Mouse (Mus musculus) CD4-positive helper T cell, adult 2 months (primary cell): Measurements from ENCODE around the gene Pcdh19.

Source experiments
- DNase-seq: peaks from one replicate; pipeline ENCODE4 v3.0.0-alpha.2; 2012; ENCODE audit warnings: low read depth, missing footprints, low spot score

Gene Pcdh19

DNA sequence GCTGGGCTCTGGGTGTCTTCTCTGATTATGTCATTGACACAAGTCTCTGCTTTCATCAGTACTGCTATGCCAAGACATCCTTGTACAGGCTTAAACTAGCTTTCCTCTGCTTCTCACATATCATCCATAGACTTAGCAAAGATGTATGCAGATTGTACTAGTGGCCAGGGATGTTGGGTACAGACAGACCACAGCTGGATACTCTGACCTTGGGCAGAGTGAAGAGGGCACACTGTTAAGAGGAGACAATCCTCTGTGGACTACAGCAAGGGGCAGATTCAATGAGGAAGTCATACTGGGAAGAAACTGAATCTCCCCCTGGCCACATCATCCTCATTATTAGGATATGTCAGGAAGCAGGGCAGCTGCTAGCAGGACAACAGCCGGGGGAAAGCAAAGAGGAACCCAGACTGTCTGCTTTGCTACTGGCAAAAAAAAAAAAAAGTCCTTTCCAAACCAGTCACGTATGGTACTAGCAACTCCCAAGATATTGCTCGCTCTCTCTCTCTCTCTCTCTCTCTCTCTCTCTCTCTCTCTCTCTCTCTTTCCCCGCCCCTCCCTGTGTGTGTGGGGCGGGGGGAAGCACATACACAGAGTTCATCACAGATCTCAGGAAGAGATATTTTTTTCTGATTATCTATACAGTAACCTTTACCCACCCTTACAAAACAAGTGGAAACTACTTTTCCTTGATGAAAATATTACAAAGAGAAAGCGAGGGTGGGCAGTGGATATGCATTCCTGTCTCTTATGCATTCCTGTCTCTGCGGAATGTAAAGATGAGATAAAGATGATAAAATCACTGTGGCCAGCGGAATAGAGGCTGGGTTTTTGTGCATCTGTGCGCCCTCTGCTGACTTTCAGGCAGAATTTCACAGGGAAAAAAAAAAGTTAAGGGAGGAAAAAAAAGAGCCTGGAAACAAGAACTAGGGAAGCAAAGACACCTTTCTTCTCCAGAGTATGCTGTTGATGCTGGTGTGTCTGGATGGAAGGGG is 31.2 kb downstream of the Pcdh19 start:
- no peak for DNase-seq

DNA sequence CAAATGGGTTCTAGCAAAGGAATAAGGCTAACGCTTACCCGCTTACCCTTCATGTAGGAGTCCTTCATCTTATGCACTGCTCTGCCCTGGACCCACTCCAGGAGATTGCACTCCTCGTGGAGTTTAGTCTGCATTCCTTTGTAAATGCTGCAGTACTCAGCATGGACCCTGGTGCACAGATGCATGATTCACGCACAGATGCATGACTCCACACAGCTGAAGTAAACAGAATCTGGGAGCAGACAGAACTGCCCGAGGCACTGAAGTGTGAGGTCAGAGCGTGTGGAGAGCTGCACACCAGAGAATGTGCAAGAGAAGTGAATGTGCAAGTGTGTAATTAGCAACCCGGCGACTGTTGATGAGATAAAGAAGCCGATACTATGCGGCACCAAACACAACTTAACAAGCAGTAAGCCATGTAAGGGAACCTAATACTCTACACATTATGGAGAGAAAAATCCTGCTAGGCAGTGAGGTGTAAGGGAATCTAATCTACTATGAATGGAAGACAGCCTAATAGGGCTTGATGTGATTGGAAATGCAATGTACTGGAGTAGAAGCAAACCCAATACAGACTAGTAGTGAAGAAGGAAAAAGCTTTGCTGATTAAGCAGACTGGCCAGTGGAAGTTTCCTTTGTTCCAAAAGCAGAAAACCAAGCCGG is 32.8 kb downstream of the Pcdh19 start:
- no peak for DNase-seq

DNA sequence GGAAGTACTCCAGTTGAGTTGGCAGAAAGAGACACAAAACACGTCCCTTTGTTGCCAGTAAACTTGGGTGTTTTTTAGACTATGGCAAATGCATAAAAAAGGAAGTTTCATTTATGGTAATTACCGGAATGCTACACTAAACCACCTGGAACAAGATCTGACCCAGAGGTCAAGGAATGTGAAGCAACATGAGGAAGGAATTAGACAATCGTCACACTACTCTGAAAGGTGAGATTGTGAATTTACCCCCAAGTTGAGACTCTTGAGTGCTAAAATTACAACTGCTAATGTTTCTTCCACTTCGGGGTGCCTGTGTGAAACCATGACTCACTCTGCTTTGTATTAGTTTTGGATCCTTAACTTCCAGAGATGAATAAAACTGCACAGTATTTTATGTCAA is 33.6 kb downstream of the Pcdh19 start:
- no peak for DNase-seq

DNA sequence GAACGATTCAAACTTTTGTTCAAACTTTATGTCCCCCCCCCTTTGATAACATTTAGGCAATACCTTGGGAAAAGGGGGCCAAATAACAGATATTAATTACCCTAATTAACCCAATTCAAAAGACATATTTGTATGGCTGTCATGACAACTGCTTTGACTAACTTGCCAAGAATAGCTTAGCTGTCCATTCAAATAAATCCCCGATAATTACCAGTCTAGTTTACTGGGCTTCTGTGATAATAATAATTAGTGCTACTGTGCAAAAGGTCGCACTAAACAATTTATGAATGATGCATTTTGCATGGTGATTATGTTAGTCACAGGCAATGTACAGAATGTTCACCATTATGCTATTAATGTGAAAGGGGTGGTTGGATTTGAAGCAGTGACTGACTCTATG is 35.7 kb downstream of the Pcdh19 start:
- DNase-seq: no peak

DNA sequence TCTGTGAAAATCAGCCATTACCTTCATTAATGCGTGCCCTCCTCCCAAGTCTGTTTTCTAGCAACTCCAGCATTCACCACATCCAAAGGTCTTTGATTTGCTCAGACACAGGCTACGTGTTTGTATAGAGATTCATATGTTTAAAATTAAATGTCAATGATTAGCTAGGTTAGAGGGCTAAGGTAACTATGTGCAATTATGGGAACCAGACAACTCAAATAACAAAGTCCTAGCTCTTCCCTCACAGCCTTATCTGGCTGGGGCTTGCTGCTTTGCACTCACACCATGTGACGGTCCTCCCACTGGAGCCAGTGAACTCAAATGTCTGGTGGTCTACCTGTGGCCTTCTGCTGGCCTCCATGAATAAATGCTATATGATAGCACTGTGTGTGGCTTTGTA is 38.4 kb downstream of the Pcdh19 start:
- DNase-seq: no peak

DNA sequence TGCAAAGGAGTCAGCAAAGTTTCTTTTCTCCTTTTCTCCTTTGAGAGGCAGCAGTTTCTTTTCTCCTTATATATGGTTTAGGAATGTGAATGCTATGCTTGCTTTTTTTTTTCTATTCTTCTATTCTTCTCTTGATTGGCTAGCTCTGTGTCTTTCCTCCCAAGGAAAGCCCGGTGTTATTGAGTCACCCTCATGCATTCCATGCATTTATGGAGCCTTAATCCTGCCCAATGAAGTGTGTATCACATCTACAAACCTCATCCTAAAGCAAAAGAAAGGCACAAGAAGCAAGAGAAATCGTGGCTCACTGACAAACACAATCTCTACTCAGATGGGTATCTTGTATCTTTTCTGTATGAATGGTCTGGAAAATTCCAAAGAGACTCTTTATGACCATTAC is 41.0 kb downstream of the Pcdh19 start:
- DNase-seq: no peak

DNA sequence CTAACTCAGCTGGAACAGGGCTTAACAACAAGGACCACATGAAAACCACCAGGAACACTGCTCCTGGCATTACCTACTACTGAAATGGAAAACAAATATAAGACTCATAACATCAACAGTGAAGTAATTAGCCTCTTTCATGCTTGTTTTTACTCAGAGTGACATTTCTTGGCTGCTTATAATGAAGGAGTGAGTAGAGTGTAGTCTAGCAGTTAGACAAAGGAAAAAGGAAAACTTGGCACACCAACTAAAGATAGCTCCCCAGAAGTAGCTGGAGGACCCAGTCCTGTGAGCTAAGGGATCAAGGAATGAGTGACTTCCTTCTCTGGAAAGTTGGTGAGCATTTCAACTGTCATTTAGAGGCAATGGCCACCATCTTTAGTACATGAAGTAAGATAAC is 49.3 kb downstream of the Pcdh19 start:
- no peak for DNase-seq

DNA sequence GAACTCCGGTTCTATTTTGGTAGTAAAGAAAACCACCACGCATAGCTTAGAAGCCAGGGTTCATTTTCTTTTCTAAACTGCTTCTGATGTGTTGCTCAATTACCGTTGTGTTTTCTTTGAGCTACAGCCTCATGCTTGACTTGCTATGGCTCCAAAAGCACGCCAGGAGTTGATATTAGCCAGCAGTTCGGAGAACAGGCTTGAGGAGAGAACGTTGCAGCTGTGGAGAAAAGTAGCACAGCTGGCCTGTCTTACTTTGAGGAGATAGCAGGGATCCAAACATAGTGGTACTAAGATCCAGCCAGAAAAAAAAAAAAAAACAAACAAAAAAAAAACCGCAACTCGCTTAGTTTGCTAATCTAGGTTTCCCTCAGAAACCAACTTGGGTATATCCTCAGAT is 59.2 kb downstream of the Pcdh19 start:
- DNase-seq: no peak

DNA sequence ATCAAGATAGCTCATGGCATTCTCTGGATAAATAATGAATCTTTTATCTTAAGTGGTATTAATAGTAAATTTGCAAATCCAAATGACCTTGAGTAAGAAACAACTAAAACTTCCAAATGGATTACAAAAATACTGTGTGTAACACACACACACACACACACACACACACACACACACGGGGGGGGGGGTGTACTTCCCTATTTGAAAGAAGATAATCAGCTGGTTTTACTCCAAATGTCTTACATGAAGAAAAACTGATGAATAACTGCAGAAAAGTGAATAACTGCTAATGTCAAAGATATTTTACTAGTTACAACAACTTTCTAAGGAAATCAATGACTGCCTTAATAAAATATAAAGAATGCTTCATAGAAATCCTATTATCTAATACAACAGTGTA is 70.6 kb downstream of the Pcdh19 start:
- no peak for DNase-seq

DNA sequence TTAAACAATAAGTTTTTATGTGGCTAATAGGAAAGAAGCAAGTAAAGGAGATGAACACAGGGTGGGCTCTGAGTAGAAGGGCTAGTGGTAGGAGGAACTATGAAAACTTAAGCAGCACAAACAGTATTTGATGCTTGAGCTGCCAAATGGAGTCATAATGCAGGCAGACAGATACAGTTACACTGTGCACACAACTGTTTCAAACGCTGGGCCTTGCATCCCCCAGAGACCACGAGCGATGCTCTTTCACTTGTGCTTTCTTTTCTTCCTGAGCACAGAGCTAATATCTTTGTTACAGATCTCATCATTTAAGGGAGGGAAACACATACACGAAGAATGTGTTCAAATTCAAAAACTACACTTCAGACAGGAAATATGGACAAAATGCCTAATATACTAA is 83.0 kb downstream of the Pcdh19 start:
- DNase-seq: no peak

DNA sequence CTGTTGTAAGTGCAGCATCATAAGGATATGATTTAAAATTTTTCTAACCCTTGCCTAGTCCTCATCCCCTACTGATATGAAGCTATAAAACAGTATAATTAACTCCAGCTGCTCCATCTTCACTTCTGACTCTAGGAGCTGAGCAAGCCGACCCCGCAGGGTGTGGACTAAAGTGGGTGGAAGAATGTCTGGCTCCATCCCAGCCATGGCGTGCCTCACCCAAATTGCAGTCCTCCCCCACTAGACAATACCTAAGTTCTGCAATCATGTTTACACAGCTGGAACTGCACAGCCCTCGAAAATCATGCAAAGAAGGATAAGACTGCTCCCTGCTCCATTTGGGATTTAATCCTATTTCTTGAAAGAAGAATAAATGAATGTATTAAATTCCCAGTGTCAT is 84.5 kb downstream of the Pcdh19 start:
- no peak for DNase-seq

DNA sequence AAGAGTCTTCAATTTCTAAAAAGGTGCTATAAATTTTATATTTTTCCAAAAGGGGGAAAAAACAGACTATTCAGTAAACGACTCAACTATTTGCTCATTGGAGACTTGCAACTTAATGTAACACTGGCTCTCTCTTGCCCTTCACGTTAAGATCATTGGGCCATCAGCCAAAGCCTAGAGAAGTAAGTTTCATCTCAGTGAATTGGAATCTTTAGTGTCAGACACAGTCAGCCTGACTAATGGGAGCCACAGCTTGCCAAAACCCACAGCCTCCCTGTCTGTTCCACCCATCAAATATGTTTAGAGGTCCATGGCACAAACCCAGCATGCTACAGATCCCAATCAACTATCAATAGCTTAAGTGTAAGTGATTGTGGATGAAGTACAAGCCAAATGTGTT is 86.7 kb downstream of the Pcdh19 start:
- no peak for DNase-seq

DNA sequence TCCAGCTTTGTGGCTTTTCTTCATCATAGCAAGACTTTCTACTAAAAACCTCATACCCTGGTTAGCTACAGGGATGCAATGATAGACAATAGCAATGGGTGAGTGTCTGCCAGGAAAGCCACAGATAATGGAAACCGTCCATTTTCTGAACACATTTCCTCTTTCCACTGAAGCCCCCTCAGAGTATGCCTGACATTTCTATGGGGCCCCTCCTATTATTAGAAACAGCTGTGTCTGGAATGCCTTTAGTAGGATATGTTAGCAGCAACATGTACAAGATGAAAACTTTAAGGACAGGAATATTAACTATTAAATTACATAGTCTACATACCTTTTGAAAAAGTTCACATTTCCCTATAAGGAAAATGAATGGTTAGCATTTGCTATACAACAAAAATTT is 87.1 kb downstream of the Pcdh19 start:
- no peak for DNase-seq

DNA sequence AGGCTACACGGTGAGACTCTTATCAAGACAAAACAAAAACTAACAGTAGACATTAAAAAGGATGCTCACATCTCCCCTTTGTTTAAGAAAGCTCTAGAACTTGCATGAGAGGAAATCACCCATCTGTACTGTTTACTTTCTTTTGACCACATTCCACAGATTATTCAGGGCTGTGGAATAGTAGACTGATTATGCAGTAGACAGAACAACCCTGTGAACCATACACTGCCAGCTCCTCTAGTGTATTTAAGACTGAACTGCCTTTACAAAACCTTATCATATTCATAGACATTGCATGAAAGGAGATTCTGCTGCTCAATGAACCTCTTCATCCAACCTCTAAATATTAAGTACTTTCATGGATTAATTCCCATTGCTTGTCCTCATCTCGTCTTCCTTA is 87.6 kb downstream of the Pcdh19 start:
- no peak for DNase-seq

DNA sequence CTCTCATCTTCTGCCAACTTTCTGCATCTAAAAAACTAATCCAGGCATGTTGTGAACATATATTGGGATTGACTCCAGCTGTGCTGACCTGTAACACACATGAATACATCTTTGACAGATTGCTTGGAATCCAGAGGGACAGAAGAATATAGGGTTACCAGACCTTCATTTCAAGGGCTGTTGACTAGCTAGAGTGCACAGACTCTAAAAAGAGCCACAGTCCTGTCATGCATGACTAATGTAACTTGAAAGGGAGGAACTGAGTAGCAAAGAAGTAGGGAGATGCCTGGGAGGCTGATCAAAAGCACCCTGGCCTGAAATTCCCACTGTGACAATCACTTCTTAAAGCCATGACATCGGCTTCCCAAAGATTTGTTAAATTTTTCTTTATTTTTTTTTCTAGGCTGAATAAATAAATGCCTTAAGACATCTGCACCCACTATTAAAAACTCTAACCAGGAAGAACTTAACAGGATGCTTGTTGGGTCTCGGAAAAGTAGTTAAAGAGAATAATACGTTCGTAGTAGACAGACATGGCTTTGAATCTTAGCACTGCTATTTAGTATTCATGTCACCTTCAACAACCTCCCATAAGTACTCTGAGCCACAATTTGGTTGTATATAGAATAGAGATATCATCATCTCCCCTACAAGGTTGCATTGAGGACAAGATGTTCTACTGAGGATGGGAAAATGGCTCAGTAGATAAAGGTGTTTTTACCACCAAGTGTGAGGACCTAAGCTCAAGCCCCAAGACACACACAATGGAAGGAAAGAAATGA is 113.0 kb downstream of the Pcdh19 start:
- no peak for DNase-seq

DNA sequence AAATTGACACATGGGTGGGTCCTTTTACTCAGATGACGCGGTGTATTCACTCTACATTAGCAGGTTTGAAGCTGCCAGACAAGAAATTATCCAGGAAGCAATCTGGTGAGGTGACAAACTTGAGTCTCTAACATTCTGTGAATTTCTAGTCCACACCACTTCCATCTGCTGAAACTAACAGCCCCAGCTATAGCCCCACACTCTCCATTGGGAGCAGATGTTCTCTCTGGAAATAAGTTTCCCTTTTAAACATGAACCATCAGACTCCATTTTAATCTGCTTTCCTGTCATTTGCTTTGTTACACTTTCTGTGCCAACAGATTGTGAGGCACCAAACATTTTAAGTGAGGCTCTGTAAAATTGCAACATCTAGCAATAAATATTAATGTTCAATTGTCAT is 123.4 kb downstream of the Pcdh19 start:
- no peak for DNase-seq
